Mouse (Mus musculus): ENCODE measurements around the gene Gm2030.
"Not testable (repeated sequence)": the region's sequence is repeated elsewhere in the genome, so short reads cannot be mapped to it uniquely, and the experiment has no call there.

Gene Gm2030

DNA sequence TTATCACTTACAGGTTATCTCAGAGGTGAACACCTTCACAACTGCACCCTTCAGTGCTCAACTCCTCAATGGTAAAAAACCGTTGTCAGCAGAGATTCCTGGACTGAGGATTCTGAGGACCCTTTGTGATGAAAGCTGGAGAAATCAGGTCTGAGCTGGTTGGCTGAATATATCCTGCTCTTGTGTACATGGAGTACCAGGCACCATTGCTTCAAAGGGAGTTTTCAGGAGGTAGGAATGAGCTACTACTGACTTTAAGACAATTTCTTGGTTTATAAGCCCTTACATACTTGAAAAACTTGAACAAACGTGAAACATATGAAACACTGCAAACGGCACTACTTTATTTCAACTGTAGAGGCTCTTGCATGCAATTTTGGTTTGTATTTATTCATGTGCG, at the start of gene Gm2030:
Gene Gm2030 (minus strand): TSS at position 101 of the 400 bp plus-strand sequence.
- not testable (repeated sequence) for DNase-seq (ENCODE audit: low spot score)
